Mouse (Mus musculus): ENCODE data around the gene Baiap2l1. TPM values are rescaled to one million over a fixed set of nuclear protein-coding genes. Genes with fewer than 3 reads are reported as not detected.
A peak's percentile ranks its signal among the peaks of the same experiment; 100 is the strongest.
"Not testable (repeated sequence)": the region's sequence is repeated elsewhere in the genome, so short reads cannot be mapped to it uniquely, and the experiment has no call there.

Baiap2l1 gene
- polyA plus RNA-seq, 1 experiment: 68.8 TPM

DNA sequence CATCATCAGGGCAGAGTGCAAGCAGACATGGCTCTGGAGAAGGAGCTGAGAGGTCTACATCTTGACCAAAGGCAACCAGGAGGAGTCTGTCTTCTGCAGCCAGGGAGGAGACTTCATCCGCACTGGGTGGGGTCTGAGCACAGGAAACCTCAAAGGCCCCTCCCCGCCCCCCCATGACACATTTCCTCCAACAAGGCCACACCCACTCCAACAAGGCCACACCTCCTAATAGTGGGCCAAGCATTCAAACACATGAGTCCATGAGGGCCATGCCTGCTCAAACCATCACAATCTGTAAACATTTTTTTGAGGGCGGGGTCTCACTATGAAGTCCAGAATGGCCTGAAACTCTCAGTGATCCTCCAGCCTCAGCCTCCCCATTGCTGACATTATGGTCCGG is 21.5 kb upstream of the Baiap2l1 start:
- no peaks in the 10 kb centered on the region for H3K27me3 ChIP-seq (ENCODE audit: control insufficient read depth, insufficient read depth, insufficient read length)
- TF ChIP-seq POLR2A (IDR thresholded peaks at IDR 0.05; ENCODE audit: insufficient read length, low read depth) (no peak), CEBPB (IDR thresholded peaks at IDR 0.05; ENCODE audit: insufficient read depth, poor library complexity, severe bottlenecking) (no peak), MAX (IDR thresholded peaks at IDR 0.05; ENCODE audit: low read depth) (no peak), REST (IDR thresholded peaks at IDR 0.05; ENCODE audit: insufficient read depth, insufficient read length) (no peak), TCF12 (IDR thresholded peaks at IDR 0.05; ENCODE audit: insufficient read depth, poor library complexity, severe bottlenecking) (no peak)
- H3K4me2 ChIP-seq (ENCODE audit: low read depth): no peak overlapping the region
- H3K79me2 ChIP-seq (ENCODE audit: control insufficient read depth, insufficient read depth): no peaks in the 10 kb centered on the region
- H3K4me3 ChIP-seq: no peak overlapping the region
- no peak overlapping the region for H3ac ChIP-seq (ENCODE audit: control insufficient read depth, insufficient read length)
- H3K36me3 ChIP-seq (ENCODE audit: control insufficient read depth, insufficient read depth): no peaks in the 10 kb centered on the region

DNA sequence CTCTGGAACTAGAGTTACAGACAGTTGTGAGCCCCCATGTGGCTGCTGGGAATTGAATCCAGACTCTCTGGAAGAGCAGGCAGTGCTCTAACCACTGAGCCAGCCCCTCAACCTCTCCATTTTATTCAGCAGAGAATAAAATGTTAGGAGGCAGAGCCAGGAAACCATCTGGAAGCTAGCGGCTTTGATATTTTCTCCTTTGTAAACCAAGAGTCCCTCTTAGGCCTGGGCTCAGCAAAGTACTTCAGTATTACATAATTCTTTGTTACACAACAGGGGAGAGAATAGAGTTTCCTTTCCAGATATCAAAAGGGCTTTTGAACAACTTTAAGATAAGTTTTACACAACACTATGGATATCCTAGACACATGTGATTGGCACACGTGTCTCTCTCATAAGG is 15.0 kb upstream of the Baiap2l1 start:
- TF ChIP-seq E2F4 (IDR thresholded peaks at IDR 0.05; ENCODE audit: insufficient read depth) (no peak), MYOD1 (IDR thresholded peaks at IDR 0.05; ENCODE audit: control insufficient read depth in 1 of 3, insufficient read length in 2 of 3, low read depth in 2 of 3) (no peak)
- Histone ChIP-seq H3K4me2 (ENCODE audit: low read depth) (no peak overlapping the region), H3K36me3 (ENCODE audit: control insufficient read depth, insufficient read depth) (no peaks in the 10 kb centered on the region), H3ac (ENCODE audit: control insufficient read depth, insufficient read length) (no peak overlapping the region), H3K79me2 (ENCODE audit: control insufficient read depth, insufficient read depth) (no peaks in the 10 kb centered on the region), H3K4me3 (no peak overlapping the region), H3K27me3 (ENCODE audit: control insufficient read depth, insufficient read depth, insufficient read length) (no peaks in the 10 kb centered on the region)

DNA sequence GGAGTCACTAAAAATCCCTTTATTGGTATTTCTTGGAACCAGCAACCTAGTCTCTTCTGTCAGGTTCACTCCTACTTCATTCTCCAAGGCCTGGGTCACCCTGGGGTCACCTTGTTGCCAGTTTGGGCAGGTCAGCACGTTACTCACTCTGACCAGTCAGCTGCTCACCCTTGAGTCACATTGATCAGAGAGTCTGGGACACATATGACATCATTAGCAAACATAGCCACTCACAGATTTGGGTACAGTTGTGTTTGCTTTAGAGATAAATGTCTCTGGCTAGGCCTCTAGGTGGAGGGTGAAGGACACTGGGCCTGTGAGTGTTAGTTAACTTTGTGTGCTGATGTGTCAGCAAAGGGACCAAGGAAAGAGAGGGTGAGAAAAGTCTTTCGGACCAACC is 14.3 kb upstream of the Baiap2l1 start:
- Histone ChIP-seq H3K79me2 (ENCODE audit: control insufficient read depth, insufficient read depth) (no peaks in the 10 kb centered on the region), H3K36me3 (ENCODE audit: control insufficient read depth, insufficient read depth) (no peaks in the 10 kb centered on the region), H3K4me3 (no peak overlapping the region), H3ac (ENCODE audit: control insufficient read depth, insufficient read length) (no peak overlapping the region), H3K4me2 (ENCODE audit: low read depth) (no peak overlapping the region), H3K27me3 (ENCODE audit: control insufficient read depth, insufficient read depth, insufficient read length) (no peaks in the 10 kb centered on the region)
- peak in 1 of 3 experiments; percentile 8 for TF ChIP-seq MYOG (IDR thresholded peaks at IDR 0.05; ENCODE audit: control insufficient read depth in 1 of 3, insufficient read depth in 1 of 3, insufficient read length in 2 of 3, low read depth in 2 of 3)
- no peak for TF ChIP-seq SRF (IDR thresholded peaks at IDR 0.05; ENCODE audit: control insufficient read depth, insufficient read length, low read depth)
- peak in 1 of 3 experiments; percentile 59 for TF ChIP-seq MYOD1 (IDR thresholded peaks at IDR 0.05; ENCODE audit: control insufficient read depth in 1 of 3, insufficient read length in 2 of 3, low read depth in 2 of 3)

DNA sequence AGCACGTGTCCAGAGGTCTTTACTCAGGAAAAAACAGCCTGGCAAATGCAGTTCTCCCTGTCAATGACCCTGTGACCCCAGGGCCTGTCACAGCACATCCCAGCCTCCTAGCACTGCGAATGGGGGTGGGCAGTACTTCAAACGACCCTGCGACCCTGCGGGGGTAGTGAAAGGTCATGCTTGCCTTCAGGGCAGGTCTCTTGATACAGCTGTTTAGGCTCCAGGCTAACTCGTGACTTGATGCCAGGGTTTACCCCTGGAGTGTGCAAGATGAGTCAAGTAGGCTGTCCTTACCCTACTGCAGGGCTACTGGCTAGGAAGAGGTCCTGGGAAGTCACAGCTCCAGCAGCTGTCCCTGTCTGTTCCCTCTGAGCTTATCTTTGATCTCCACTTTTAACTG is 13.1 kb upstream of the Baiap2l1 start:
- Histone ChIP-seq H3K79me2 (ENCODE audit: control insufficient read depth, insufficient read depth) (no peaks in the 10 kb centered on the region), H3K27me3 (ENCODE audit: control insufficient read depth, insufficient read depth, insufficient read length) (no peaks in the 10 kb centered on the region), H3K36me3 (ENCODE audit: control insufficient read depth, insufficient read depth) (no peaks in the 10 kb centered on the region), H3K4me3 (no peak overlapping the region), H3K4me2 (ENCODE audit: low read depth) (peak overlapping the region; percentile 59), H3ac (ENCODE audit: control insufficient read depth, insufficient read length) (no peak overlapping the region)
- TF ChIP-seq TCF12 (IDR thresholded peaks at IDR 0.05; ENCODE audit: insufficient read depth, poor library complexity, severe bottlenecking) (peak; percentile 55), MYOD1 (IDR thresholded peaks at IDR 0.05; ENCODE audit: control insufficient read depth in 1 of 3, insufficient read length in 2 of 3, low read depth in 2 of 3) (peak; percentile 97 to 99 (median 98)), CEBPB (IDR thresholded peaks at IDR 0.05; ENCODE audit: insufficient read depth, poor library complexity, severe bottlenecking) (no peak), MYOG (IDR thresholded peaks at IDR 0.05; ENCODE audit: control insufficient read depth in 1 of 3, insufficient read depth in 1 of 3, insufficient read length in 2 of 3, low read depth in 2 of 3) (peak; percentile 17 to 70 (median 69))

DNA sequence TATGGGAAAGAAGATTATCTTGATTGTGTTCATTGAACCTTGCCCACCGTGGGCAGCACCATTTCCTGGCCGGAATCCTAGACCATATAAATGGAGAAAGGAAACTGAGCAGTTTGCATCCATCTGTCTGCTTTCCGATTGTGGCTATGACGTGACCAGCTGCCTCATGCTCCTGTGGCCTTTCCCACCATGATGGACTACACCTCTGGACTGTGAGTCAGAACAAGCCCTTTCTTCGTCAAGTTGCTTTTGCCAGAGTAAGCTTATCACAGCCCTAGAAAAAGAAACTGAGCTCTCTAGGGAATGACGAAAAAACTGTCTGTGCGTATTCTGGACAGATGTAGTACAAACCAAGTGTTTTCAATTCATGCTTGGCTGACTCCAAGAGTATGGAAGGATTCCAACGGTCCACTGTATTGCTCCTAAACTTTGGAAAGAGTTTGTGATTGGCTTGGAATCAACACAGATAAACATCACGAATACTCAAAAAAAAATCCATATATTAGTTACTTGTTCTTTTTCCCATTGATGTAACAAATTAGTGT is 10.8 kb upstream of the Baiap2l1 start:
- Histone ChIP-seq H3K4me3 (no peak overlapping the region), H3K36me3 (ENCODE audit: control insufficient read depth, insufficient read depth) (no peaks in the 10 kb centered on the region), H3K27me3 (ENCODE audit: control insufficient read depth, insufficient read depth, insufficient read length) (no peaks in the 10 kb centered on the region), H3ac (ENCODE audit: control insufficient read depth, insufficient read length) (no peak overlapping the region), H3K4me2 (ENCODE audit: low read depth) (no peak overlapping the region), H3K79me2 (ENCODE audit: control insufficient read depth, insufficient read depth) (no peaks in the 10 kb centered on the region)
- TF ChIP-seq MAX (IDR thresholded peaks at IDR 0.05; ENCODE audit: low read depth) (no peak), TCF3 (IDR thresholded peaks at IDR 0.05; ENCODE audit: insufficient read length, low read depth) (no peak)

DNA sequence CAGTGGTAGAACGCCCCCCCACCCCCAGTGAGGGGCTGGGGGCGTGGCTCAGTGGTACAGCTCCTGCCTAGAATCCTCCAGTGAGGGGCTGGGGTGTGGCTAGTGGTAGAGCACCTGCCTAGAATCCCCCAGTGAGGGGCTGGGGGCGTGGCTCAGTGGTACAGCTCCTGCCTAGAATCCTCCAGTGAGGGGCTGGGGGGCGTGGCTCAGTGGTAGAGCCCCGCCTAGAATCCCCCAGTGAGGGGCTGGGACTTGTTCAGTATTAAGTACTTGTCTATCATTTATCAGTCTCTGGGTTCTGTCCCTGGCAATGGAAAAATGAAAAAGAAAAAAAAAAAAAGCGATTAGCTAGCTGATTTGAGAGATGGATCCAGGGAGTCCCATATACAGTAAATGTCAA is 8.6 kb upstream of the Baiap2l1 start:
- H3K4me3 ChIP-seq; H3K79me2 ChIP-seq (ENCODE audit: control insufficient read depth, insufficient read depth); H3ac ChIP-seq (ENCODE audit: control insufficient read depth, insufficient read length); H3K27me3 ChIP-seq (ENCODE audit: control insufficient read depth, insufficient read depth, insufficient read length); H3K36me3 ChIP-seq (ENCODE audit: control insufficient read depth, insufficient read depth); H3K4me2 ChIP-seq (ENCODE audit: low read depth): not testable (repeated sequence)

Measured in myocyte (in vitro differentiated cells).